Mouse (Mus musculus) frontal cortex, postnatal 10 days (tissue): ENCODE measurements around the gene Brox.
"Not testable (repeated sequence)": the region's sequence is repeated elsewhere in the genome, so short reads cannot be mapped to it uniquely, and the experiment has no call there.

Experiments
- DNase-seq, 2 experiments: peaks; one replicate each; pipeline ENCODE4 v3.0.0; 2022; ENCODE audit warnings: low spot score in 2 of 2, mixed read lengths in 1 of 2

The Brox gene

GRCm38 (mm10) chr1:183296877-183297383 lies at the start of gene Brox:
Gene Brox, minus strand, starts transcription at chr1:183297269.
- DNase-seq = peak; percentile 84 to 91

- DNase-seq = peak in 1 of 2 experiments; percentile 32
Measured at GRCm38 (mm10) chr1:183345817-183346195, 48.7 kb upstream of the Brox start.

- peak; percentile 68 to 86 for DNase-seq
Measured at GRCm38 (mm10) chr1:183344886-183345816, 48.1 kb upstream of the Brox start.

GRCm38 (mm10) chr1:183342902-183343301 lies 45.8 kb upstream of the Brox start:
- DNase-seq = not testable (repeated sequence)

- no peak for DNase-seq
Measured at GRCm38 (mm10) chr1:183327171-183327570, 30.1 kb upstream of the Brox start.

GRCm38 (mm10) chr1:183324433-183324832 lies 27.4 kb upstream of the Brox start:
- no peak for DNase-seq

GRCm38 (mm10) chr1:183323923-183324322 lies 26.9 kb upstream of the Brox start:
- DNase-seq = no peak

- DNase-seq = not testable (repeated sequence)
Measured at GRCm38 (mm10) chr1:183322496-183322895, 25.4 kb upstream of the Brox start.

GRCm38 (mm10) chr1:183320708-183321107 lies 23.6 kb upstream of the Brox start:
- no peak for DNase-seq

GRCm38 (mm10) chr1:183315783-183316182 lies 18.7 kb upstream of the Brox start:
- no peak for DNase-seq

- no peak for DNase-seq
Measured at GRCm38 (mm10) chr1:183312076-183312475, 15.0 kb upstream of the Brox start.

- DNase-seq = not testable (repeated sequence)
Measured at GRCm38 (mm10) chr1:183309601-183310000, 12.5 kb upstream of the Brox start.

GRCm38 (mm10) chr1:183308476-183308875 lies 11.4 kb upstream of the Brox start:
- DNase-seq = no peak

GRCm38 (mm10) chr1:183307555-183307954 lies 10.5 kb upstream of the Brox start:
- DNase-seq = no peak

- peak; percentile 94 to 95 for DNase-seq
Measured at GRCm38 (mm10) chr1:183299161-183299560, 2.1 kb upstream of the Brox start.

GRCm38 (mm10) chr1:183297886-183298489 lies 919 bp upstream of the Brox start:
- DNase-seq = peak; percentile 31 to 34

- DNase-seq = peak; percentile 29 to 48
Measured at GRCm38 (mm10) chr1:183297473-183297885, 410 bp upstream of the Brox start.

GRCm38 (mm10) chr1:183296465-183296864 lies 604 bp downstream of the Brox start, which contains the start of gene Aida:
Gene Aida, plus strand, starts transcription at chr1:183296590.
- peak; percentile 34 to 54 for DNase-seq

GRCm38 (mm10) chr1:183289576-183289975 lies 7.5 kb downstream of the Brox start:
- no peak for DNase-seq

GRCm38 (mm10) chr1:183288351-183288750 lies 8.7 kb downstream of the Brox start:
- DNase-seq = no peak

- DNase-seq = no peak
Measured at GRCm38 (mm10) chr1:183275763-183276162, 21.3 kb downstream of the Brox start.

- DNase-seq = no peak
Measured at GRCm38 (mm10) chr1:183274385-183274784, 22.7 kb downstream of the Brox start.
